Mouse (Mus musculus) spleen, adult 2 months (tissue): ENCODE data around the gene Il1r2. TPM values are rescaled to one million over a fixed set of nuclear protein-coding genes. Genes with fewer than 3 reads are reported as not detected.
A peak's percentile ranks its signal among the peaks of the same experiment; 100 is the strongest.

Source experiments
- DNase-seq, 2 experiments: peaks; one replicate each; pipeline versions ENCODE4 v3.0.0 to v3.0.0-alpha.2; 2012 to 2021; ENCODE audit warnings: low spot score in 2 of 2, low read depth in 1 of 2
- H3K27ac ChIP-seq: fragments of 200-500 bp; 2 replicates; pipeline ENCODE4 v1.5.1; 2012; ENCODE audit warnings: low read length, inconsistent platforms; ENCODE audit not compliant: insufficient read depth
- H3K27me3 ChIP-seq: fragments of 200-500 bp; 2 replicates; pipeline ENCODE4 v1.6.1; 2012; ENCODE audit warnings: mild to moderate bottlenecking, moderate library complexity, low read length, inconsistent platforms; ENCODE audit not compliant: control insufficient read depth, insufficient read depth
- H3K36me3 ChIP-seq: fragments of 200-500 bp; 2 replicates; pipeline ENCODE4 v1.6.1; 2012; ENCODE audit warnings: mild to moderate bottlenecking, low read length, inconsistent platforms; ENCODE audit not compliant: control insufficient read depth, insufficient read depth
- H3K4me1 ChIP-seq: fragments of 200-500 bp; 2 replicates; pipeline ENCODE4 v1.6.1; 2011; ENCODE audit warnings: inconsistent platforms; ENCODE audit not compliant: control insufficient read depth, insufficient read depth, insufficient read length
- H3K4me3 ChIP-seq: fragments of 200-500 bp; 2 replicates; pipeline ENCODE4 v1.5.1; 2011; ENCODE audit warnings: mild to moderate bottlenecking, inconsistent platforms; ENCODE audit not compliant: insufficient read depth, insufficient read length; ENCODE audit errors: extremely low read depth
- CTCF ChIP-seq: fragments of 200-500 bp; IDR thresholded peaks from 2 replicates; pipeline ENCODE4 v1.5.1; 2011; ENCODE audit warnings: mild to moderate bottlenecking, inconsistent platforms; ENCODE audit not compliant: insufficient read depth, insufficient read length, insufficient replicate concordance; ENCODE audit errors: extremely low read depth
- POLR2A ChIP-seq: fragments of 200-500 bp; IDR thresholded peaks from 2 replicates; pipeline ENCODE4 v1.6.1; 2011; ENCODE audit warnings: low read depth, low read length, inconsistent platforms
- WGBS: fragments of 180-500 bp; shearing (Covaris S2); methylation state at CpG from one replicate; pipeline ENCODE4 v1.1.7; 2018; 5-methylcytosine and 5-hydroxymethylcytosine counted together
- polyA plus RNA-seq: library from polyadenylated mRNA; depleted of rRNA; stranded (reverse); fragments of >200 nt; gene quantifications from 2 replicates; pipeline ENCODE4 v1.2.3, GENCODE M21; 2012; rRNA removed

Gene Il1r2
- polyA plus RNA-seq = 1.2 TPM in 2 replicates

DNA sequence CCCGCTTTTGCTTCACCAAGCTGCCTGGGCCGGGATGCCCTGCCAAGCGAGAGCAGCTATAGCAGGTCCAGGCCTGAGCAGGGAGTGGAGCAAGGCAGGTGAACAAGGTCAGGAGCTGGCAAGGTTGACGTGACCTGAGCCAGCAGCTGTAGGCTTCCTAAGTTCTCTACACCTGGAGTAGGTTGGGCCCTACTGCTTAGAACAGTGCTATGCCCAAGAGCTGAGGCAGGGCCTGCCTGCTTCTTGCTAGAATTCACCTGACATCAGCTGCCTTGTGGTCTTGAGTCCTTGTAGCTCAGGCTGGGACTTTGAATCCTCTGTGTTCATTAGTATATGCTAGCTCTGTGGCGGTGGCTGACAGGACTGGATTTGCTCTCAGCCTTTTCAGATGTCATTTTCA lies at the start of gene Il1r2:
TSS of gene Il1r2 (plus strand) at position 301 of the 400 bp plus-strand sequence.
- Histone ChIP-seq H3K4me1 (peaks cover 7% of the 10 kb centered on the region; the same call in 1 of the 2 replicates), H3K27me3 (no peaks in the 10 kb centered on the region), H3K4me3 (no peak within 1 kb of the TSS), H3K36me3 (no peaks in the 10 kb centered on the region), H3K27ac (no peak within 1 kb of the TSS)
- no peak for DNase-seq
- TF ChIP-seq POLR2A = no peak
- TF ChIP-seq CTCF = no peak
- 92% methylated on average over 5 of the region's 5 CpGs for WGBS

DNA sequence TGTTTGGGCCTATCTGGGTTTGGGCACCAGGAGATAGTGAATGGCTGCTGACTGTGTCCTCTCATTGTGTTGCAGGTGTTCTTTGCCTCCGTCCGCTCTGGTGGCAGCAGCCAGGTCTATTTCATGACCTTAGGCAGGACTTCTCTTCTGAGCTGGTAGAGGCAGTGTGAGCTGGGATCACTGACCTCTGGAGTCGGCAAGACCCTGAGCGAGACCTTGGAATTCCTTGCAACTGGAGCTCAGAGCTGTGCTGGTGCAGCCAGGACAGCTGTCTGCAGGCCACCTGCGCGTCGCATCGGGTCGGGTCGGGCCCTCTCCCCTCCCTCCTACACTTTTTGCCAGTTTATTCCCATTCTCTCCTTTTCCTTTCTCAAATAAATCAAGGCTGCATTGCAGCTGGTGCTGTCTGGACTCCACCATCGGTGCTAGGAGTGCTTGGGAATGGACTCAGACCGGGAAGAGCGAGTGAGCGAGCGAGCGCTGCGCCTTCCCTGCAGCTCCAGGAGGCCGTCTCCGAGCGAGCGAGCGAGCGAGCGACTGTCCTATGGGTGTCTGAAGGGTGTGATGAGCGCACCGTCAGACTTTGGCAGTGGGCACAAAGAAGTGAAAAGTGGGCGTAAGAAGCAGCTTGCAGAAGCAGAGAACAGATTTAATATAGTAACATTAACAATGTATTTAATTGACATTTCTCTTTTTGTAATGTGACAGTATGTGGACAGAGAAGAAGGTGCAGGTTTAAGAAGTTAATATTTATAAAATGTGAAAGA lies 49.1 kb upstream of the Il1r2 start:
- TF ChIP-seq CTCF (no peak), POLR2A (no peak)
- no peak for DNase-seq
- Histone ChIP-seq H3K4me3 (no peak overlapping the region), H3K27ac (no peak overlapping the region), H3K27me3 (no peaks in the 10 kb centered on the region), H3K4me1 (peaks cover 13% of the 10 kb centered on the region; the same call in 1 of the 2 replicates), H3K36me3 (peaks cover 23% of the 10 kb centered on the region)
- WGBS = 97% methylated on average over 27 of the region's 27 CpGs

DNA sequence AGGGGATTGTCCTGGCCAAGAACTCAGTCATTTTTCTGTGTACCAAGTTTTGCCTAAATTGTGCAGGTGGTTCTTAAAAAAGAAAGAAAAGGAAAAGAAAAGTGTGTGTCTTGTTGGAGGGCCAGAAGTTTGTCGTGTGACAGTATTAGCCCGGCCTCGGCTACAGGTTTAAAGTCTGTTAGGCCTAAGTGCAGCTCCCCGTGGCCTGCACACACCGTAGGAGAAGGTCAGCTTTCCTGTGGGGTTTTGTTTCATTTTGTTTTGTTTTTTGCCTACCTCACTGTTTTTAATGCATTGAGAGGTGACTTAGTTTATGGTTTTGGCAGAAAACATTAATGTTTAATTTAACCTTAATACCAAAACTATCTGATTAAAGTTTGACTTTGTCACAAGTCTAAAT lies 48.5 kb upstream of the Il1r2 start:
- peaks cover 13% of the 10 kb centered on the region; the same call in 1 of the 2 replicates for H3K4me1 ChIP-seq
- TF ChIP-seq POLR2A = no peak
- TF ChIP-seq CTCF = no peak
- peaks cover 19% of the 10 kb centered on the region for H3K36me3 ChIP-seq
- H3K27me3 ChIP-seq = no peaks in the 10 kb centered on the region
- no peak for DNase-seq
- H3K4me3 ChIP-seq = no peak overlapping the region
- WGBS = 88% methylated on average over 5 of the region's 5 CpGs
- no peak overlapping the region for H3K27ac ChIP-seq

DNA sequence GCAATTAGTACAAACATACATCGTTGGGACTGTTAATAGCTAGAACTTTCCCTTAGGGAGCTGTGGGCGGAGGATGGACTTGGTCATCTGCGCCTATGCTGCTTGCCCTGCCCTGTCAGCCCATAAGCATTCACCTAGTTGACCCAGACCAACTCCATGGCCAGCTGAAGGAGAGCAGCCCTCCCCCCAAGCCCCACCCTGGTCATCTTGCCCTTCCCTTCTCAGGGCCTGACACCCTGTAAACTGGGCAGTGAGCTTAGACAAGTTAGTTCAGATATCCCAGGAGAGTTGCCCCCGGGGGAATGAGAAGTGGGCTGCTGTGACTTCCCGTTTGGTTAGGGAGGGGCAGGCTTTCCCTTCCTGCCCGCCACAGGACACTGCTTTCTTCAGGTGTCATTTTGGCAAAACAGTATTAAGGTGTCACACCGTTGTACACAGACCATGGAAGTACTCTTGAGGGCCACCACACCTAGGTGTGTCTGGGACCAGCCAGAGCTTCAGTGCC lies 46.7 kb upstream of the Il1r2 start:
- peaks cover 13% of the 10 kb centered on the region; the same call in 1 of the 2 replicates for H3K4me1 ChIP-seq

DNA sequence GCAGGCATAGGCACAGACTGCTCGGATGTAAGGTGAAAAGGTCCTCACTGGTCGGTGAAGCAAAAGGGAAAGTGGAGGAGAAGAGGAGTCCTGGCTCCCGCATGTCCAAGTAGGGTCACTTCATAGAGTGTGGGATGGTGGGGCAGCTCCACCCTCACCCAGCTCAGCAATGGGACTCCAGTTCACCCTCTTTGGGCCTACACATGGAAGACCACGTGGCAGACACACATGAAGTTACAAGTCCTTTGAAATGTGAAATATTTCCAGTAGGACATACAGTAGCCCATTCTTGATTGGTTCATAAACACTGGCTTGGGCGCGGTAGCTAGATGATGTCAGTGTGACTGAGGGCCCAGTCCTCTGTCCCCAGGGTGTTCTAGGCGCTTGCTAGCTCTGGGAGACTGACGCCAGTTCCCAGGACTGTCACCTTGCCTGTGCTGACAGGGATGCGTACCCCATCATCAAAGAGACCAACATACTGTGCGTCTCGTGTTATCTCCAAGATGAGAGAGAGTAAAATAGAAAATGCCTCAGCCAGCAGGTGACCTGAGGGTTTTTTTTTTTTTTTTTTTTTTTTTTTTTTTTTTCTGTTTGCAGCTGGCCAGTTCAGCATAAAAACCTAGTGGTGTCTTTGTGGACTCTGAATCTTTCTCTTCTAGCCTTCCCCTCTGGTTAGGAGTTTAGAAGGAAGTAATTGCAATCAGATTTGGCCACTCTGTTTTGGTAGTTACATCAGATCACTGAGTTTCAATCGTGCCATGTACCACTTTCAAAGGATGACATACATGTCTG lies 45.5 kb upstream of the Il1r2 start:
- 80% methylated on average over 12 of the region's 12 CpGs for WGBS

More for the DNA sequence above, 46.7 kb upstream of the Il1r2 start:
- peak in 1 of 2 experiments; percentile 12 for DNase-seq
- Histone ChIP-seq H3K27ac (no peak overlapping the region; the same call in 1 of the 2 replicates), H3K4me3 (no peak overlapping the region), H3K36me3 (peaks cover 12% of the 10 kb centered on the region), H3K27me3 (no peaks in the 10 kb centered on the region)
- WGBS = 37% methylated on average over 7 of the region's 7 CpGs
- no peak for TF ChIP-seq CTCF
- TF ChIP-seq POLR2A = no peak

DNA sequence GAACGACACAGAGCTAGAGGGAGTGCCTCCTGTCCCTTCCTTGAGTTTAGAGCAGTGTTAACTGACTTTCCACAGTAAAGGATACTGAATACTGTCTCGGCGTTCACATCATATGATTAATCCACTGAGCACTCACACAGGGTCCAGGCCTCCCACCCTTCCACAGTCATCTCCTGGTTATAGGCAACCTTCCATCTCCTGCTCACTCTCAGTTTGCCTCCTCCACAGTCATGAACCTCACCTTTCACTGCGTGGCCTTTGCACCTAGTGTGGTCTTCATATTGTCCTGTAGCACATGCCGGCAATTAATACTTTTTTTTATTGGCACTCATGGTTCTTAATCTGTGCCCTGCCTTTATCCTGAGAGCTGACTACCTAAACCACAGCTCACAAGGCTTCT lies 44.3 kb upstream of the Il1r2 start:
- H3K4me1 ChIP-seq = peaks cover 8% of the 10 kb centered on the region; the same call in 1 of the 2 replicates
- no peaks in the 10 kb centered on the region for H3K27me3 ChIP-seq
- H3K36me3 ChIP-seq = peaks cover 7% of the 10 kb centered on the region
- no peak for DNase-seq
- WGBS = 93% methylated on average over 5 of the region's 5 CpGs
- no peak overlapping the region for H3K4me3 ChIP-seq
- TF ChIP-seq POLR2A (no peak), CTCF (no peak)
- no peak overlapping the region for H3K27ac ChIP-seq

More for the DNA sequence above, 45.5 kb upstream of the Il1r2 start:
- no peak overlapping the region for H3K27ac ChIP-seq
- H3K4me3 ChIP-seq = no peak overlapping the region
- DNase-seq = no peak
- H3K36me3 ChIP-seq = peaks cover 11% of the 10 kb centered on the region
- no peaks in the 10 kb centered on the region for H3K27me3 ChIP-seq
- TF ChIP-seq POLR2A = no peak
- no peak for TF ChIP-seq CTCF
- H3K4me1 ChIP-seq = peaks cover 8% of the 10 kb centered on the region; the same call in 1 of the 2 replicates
